Mouse (Mus musculus) brain, embryonic 14.5 days (tissue): ENCODE measurements around the gene Gm35549.

Source experiments
- CTCF ChIP-seq: fragments of 200-500 bp; IDR thresholded peaks from 2 replicates; pipeline ENCODE4 v1.5.1; 2012; ENCODE audit warnings: inconsistent platforms, mild to moderate bottlenecking, moderate library complexity, borderline replicate concordance; ENCODE audit not compliant: insufficient read depth, insufficient read length; ENCODE audit errors: extremely low read depth
- POLR2A ChIP-seq: fragments of 200-500 bp; IDR thresholded peaks from 2 replicates; pipeline ENCODE4 v1.6.1; 2012; ENCODE audit warnings: mild to moderate bottlenecking, inconsistent platforms, borderline replicate concordance; ENCODE audit not compliant: poor library complexity, insufficient read depth, insufficient read length, severe bottlenecking; ENCODE audit errors: extremely low read depth

- TF ChIP-seq CTCF (no peak), POLR2A (no peak)
Observed at GRCm38 (mm10) chr9:122864848-122865247, 21.0 kb upstream of the Gm35549 start.
